Mouse (Mus musculus): ENCODE data around the gene Cytl1. TPM values are rescaled to one million over a fixed set of nuclear protein-coding genes. Genes with fewer than 3 reads are reported as not detected.

Cytl1 gene
- total RNA-seq (2023) = not detected

GRCm38 (mm10) chr5:37735224-37735623, at the start of gene Cytl1:
TSS of gene Cytl1 (plus strand) at chr5:37735519.

GRCm38 (mm10) chr5:37716505-37717372, 18.6 kb upstream of the Cytl1 start, which contains the start of gene Stk32b:
TSS of gene Stk32b (minus strand) at chr5:37717171.

Other genes starting within 250 kb of the Cytl1 start
- not detected for gene Stk32b, start 18.3 kb upstream of the Cytl1 start, total RNA-seq (2023)
- gene Msx1, start 89.1 kb downstream of the Cytl1 start, total RNA-seq (2023) = not detected

Measured in CD8-positive naive resting alpha-beta T cell, adult 57 days (primary cell).